Mouse (Mus musculus) layer of hippocampus, adult 9-10 months (tissue): Measurements from ENCODE around the gene Bcl2l13.
"Not testable (repeated sequence)": the region's sequence is repeated elsewhere in the genome, so short reads cannot be mapped to it uniquely, and the experiment has no call there.

Experiments
- DNase-seq: peaks from one replicate; pipeline ENCODE4 v3.0.0; 2022; ENCODE audit warnings: low spot score

Bcl2l13 gene

DNA sequence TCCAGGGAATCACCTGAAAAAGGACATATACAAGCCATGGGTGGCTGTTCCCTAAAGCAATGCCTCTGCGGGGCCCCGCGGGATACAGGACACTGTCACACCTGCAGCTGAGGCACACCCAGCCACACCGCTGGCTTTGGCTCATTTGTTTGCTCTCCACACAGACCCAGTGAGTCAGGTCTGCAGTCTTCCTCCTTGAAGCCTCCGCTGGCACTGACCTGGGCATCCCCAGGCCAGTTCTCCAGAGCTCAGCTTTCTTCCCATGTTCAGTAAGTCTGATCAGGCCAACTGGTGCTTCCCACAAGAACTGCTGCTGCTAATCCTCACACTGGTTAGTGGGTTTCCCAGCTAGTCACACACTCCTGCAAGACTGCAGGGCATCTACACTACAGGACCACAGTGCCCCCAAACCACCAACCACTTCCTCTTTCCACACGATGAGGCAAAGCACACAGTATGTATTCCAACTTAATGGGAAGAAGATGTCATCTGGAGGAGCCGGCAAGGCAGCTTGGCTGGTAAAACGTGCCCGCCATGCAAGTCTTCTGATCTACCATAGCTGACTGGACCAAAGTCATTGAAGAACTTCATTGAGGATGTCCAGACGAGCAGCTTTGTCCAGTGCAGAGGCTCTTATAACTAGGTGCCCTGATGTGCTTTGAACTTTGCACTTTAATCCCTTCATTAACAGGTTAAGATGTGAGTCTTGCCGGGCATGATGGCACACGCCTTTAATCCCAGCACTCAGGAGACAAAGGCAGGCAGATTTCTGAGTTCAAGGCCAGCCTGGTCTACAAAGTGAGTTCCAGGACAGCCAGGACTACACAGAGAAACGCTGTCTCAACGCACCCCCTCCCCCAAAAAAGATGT lies 66.0 kb downstream of the Bcl2l13 start:
- DNase-seq, result no peak

DNA sequence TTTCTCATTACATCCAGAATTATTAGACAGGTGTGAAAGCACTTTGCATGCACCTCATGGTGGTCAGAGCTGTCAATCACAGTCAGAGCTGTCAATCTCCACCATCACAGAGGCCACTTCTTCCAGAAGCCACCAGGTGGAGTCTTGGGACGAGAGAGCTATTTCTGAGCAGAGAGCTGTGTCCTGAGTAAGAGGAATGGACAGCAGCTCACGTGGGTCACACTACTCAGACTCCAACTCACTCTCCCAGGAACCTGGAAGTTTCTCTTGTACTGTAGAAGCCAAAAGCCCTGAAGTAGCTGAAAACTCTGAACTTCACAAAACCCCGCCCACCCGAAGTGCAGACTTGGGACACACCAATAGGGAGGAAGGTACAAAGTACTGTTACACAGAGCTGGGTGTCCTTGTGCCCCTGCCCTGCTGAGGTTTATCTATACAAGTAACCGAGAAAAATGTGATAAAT lies 67.5 kb downstream of the Bcl2l13 start:
- no peak for DNase-seq

DNA sequence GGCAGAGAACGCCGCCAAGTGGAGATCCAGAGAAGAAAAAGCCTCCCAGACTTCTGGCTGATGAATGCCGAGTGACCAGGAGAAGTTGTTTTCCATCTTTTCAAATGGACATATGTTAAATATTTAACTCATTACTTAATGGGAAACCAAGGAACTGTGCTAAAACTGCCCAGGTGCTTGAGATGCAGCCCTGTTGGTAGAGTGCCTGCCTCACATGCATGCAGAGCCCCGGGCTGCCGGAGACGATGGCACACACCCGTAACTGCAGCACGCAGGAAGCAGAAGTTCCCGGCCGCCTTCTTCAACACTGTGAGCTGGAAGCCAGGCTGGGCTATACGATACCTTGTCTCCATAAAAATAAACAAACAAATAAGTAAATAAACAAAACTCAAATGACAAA lies 67.9 kb downstream of the Bcl2l13 start:
- no peak for DNase-seq

DNA sequence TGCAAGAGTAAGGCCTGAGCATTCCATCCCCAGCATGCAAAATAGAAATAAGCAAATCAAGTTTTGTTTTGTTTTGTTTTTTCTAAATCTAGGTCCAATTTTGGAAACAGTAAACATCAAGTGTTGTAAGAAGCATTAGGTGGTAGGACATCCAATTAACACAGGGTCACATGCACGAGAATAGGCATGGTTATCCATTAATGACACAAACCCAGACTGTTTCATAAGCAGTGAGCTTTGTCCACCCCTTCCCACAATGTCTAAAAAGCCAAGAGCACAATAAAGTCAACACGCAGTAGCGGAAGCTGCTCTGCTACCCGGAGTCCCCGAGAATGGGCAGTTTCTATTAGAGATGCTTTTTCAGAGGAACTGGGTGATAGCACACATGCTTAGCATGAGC lies 69.1 kb downstream of the Bcl2l13 start:
- no peak for DNase-seq

DNA sequence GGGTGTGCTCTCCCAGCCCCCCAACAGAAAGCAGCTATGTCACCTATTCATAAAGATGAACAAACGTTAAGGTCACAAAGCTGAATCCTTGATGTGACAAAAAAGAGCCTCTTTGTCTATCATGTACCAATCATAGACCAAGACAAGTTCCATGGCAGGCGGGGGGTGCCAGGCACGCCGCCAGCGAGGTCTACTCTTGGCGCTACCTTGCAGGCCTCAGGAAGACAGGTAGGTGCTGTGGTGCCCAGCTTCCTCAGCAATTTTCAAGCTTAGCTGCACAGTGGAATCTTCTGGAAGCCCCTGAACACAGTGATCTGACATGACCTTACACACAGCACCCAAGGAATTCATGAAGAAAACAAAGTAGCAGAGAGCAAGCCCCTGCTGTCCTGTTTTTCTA lies 70.5 kb downstream of the Bcl2l13 start:
- no peak for DNase-seq

DNA sequence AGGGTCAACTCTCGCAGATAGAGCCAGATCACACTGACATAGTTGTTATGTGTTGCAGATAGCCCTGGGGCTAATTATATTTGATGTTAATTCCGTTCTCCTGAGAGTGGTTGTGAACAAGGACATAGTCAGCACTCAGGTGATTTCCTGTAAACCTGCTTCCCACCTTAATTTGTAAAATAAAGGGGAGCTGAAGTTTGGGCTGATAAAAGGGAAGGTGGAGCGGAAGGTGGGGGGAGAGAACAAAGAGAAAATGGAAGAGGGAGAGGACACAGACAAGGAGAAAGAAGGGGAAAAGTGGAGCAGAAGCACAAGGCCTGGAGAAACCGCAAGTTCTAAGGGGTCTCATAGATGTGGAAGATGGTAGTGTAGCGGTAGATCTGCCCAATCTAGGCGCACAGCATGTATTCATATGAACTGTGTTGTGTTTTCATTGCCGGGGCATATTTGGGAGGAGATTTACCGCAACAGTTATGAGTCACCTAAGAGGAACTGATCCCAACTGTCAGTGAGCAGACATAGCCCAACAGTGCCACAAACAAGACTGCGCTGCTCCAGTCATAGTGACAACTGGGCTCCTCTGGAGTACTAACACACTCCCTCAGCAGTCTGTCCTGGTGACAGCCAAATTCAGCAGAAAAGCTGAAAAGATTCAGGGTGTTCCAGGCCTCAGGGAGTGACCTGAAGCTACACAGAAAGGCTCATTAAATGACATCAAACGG lies 72.0 kb downstream of the Bcl2l13 start:
- not testable (repeated sequence) for DNase-seq

DNA sequence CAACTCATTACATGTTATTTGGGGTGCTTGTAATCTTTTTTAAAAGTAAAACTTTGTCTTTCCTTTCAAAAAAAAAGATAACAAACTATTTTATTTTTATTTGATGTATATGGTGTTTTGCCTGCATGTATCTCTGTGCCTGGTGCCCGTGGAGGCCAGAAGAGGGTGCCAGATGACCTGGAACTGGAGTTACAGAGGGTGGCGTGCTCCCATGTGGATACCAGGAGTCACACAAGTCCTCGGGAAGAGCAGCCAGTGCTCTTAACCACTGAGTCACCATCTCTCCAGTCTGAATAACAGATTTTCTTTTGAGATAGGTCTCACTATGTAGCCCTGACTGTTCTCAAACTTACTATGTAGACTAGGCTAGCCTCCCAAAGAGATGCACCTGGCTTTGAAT lies 73.5 kb downstream of the Bcl2l13 start:
- no peak for DNase-seq

DNA sequence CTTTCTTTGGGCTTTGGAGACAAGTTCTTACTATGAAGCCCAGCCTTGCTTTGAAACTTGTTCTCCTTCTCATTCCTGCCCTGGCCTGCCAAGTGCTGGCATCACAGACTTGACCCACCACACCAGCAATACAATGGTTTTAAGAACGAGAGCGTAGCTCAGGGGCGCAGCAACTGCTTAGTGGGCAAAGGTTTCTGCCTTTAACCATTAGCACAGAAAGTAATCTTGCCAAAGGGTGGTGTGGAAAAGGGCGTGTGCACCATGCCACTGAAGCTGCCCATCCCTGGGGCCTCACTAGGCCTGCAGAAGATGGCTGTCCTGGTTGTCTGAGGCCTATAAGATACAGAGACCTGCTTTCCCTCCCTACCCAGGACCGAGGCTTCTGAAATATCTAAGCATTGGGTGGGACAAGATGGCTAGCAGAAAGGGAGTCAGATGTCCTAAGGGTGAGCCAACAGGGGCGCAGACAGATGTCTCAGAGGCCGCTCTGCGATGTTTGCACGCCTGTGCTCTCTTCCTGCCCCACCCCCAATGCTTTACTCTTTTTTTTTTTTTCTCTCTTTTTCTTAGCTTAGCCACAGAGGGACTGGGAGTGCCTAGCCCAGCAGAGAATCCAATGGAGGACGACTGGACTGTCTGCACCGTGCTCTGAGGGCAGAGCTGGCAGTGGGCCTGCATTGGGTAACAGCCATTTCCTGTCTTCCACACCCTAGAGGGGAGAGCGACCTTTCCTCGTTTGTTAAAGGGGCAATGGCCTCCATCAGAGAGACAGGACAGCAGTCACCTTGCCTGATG lies 75.4 kb downstream of the Bcl2l13 start:
- DNase-seq, result no peak

DNA sequence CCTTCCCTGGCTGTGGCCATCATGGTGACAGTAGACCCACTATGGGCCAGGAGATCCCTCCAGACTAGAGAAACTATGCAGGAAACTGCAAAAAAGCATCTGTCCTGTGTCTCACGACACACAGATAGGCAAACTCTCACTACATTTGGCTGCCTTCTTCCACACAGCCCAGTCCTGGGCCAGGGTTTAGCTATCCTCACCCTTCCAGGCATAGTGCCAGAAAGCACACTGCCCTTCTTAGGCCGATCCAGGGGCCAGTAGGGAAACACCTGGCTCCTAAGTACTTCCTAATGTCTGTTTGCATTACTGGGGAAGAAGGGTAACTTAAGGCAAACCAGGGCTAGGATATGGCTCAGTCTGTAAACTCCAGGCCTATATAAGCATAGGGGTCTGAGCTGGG lies 76.9 kb downstream of the Bcl2l13 start:
- no peak for DNase-seq

DNA sequence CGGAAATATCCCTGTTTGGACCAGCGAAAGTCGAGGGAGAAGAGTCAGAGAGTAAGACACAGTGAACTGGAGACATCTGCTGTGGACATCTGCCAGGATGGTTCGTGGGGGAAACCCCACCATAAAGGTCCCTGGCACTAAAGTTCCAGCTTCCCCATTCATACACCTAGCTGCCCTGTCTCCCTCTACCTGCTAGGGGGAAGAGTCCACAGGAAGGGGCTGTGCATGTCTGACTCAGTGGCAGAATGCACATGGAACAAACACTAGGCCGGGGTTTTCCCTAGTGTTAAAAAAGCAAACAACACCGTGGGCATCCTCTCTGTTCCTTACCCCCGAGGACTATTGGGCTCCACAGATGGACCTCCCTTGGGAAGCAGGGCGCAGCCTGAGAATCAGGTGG lies 77.8 kb downstream of the Bcl2l13 start:
- no peak for DNase-seq

DNA sequence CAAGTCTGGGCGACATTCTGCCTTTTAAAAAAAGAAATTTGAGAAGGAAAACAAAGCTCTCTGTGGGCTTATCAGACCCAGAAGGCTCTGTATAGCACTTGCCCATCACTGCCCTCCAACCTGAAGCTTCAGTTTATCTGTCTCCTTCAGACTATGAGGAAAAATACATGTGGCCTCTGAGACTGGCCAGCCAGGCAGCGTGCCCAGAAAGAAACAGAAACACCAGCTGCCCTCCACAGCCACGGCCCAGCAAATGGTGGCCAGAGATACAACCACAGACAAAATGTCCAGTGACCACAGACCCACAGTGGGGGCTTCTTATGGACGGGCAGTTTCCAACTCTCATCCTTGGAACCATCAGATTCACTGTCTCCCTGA lies 78.5 kb downstream of the Bcl2l13 start:
- DNase-seq, result no peak

DNA sequence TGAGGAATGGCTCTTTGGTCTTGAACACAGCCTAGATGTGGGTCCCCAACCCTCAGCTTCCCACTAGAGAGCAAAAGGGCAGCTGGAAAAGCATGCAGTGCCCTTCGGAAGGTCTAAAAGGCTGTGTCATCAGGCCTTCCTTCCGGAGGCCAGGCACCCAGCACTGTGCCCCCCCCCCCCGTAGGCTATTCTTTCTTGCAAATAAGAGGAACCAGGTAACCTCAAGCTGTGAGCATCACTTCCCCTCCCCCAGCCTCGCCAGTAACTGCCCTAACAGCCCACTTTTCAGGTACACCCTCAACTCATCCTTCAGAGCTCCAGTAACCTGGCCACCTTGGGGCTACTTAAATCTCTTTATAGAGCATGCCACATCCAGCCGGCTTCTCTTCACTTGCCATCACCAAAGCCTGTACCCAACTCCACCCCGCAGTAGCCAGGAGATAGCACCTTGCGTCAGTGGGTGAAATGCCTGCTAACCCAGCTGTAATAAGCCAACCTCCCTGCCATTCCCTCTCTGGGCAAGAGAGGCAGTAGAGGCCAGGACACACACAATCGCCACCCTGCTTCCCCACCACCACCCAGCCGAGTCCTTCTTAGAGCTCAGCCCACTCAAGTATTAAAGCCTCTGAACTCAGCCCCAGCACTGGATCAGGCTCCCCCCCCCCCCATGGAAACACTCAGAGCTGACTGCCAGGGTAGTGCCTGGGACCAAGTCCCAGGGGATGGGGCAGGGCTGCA lies 79.1 kb downstream of the Bcl2l13 start:
- no peak for DNase-seq

DNA sequence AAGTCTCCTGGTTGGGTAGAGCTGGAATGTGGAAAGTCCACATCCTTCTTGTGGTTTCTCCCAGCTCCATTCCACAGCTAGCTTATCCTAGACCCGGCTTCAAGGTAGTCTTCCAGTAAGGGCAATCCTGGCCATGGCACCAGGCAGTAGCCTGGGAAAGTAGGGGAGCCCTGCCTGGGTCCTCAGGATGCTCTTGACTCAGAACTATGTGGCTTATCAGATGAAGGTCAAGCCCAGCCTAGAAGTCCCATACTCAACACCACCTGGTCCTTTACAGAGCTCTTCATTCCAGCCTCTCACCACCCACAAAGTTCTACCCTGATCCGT lies 79.6 kb downstream of the Bcl2l13 start:
- no peak for DNase-seq

DNA sequence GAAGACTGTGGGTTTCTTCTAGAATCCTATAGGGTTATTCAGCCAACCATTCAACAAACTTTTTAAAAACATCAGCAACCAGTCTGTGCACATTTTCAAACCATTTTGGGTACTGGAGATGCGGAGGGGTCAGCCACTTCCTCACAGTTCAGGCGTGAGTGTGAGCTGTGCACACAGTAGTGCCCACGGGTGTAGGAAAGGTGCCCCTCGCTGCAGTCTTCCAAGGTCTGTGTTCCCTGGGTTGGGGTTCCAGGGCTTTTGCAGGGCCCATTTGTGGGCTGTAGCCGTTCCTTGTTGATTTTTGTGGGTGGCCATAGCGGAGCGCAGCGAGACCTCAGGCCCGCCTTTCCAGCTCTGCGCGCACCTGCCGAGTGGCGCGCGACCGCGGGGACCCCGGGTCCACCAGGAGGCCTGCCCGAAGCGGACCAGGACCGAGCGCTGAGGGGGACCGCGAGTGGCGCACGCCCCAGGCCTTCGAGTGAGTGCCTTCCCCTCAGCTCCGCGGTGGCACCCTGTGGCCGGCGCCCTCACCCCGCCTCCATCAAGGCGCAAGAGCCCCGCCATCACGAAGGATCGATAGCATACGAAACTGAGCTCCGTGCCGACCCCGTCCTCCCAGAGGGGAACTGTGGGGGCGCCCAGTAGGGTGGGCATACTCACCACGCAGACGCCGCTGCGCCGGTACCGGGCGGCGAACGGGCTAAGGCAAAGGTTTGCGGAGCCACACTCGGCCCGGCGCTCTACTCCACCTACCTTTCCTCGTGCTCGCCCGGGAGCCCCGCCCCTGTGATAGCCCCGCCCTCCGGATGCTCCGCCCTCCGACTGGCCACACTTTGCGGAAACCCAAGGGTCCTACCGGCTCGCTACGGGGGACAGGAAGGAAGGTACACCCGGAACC lies 80.3 kb downstream of the Bcl2l13 start, which contains the start of gene Bid:
TSS of gene Bid (minus strand) at position 780 of the 898 bp plus-strand sequence.
- DNase-seq, result peak; percentile 58

DNA sequence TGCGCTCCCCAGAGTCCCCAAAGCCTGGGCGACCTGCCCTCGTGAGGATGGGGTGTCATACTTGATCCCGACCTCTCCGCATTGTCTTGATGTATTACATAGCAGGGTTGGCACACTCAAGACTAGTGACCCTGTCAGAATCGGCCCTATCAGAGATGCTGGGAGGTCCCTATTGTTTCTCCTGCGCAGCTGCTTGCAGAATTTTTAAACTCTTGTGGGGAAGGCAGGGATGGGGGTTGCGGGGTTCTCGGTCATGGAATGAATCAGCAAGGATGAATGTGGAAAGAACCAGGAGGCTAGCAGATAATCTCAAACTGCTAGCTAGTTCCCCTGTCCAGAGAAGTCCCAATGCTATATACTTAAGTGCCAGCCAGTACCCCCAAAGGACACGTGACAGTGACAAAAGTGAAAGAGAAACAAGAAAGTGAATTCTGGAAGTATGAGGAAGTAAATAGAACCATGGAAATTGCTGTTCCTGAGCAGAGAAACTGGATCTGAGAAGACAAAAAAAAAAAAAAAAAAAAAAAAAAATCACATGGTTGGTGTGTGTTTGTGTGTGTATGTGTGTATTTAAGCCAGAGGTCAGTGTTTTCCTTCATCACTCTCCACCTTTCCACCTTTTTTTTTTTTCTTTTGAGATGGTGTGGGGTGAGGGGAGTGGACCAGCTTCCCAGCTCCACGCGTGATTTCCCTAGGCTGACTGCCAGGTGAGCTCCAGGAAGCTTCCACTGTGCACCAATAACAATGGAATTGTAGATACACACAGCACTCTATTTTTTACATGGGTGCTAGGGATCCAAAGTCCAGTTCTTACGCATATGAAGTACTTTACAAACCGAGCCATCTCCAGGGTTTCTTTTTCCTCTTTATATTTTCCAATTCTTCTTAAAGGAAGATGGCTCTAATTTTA lies 81.2 kb downstream of the Bcl2l13 start:
- DNase-seq, result not testable (repeated sequence)

DNA sequence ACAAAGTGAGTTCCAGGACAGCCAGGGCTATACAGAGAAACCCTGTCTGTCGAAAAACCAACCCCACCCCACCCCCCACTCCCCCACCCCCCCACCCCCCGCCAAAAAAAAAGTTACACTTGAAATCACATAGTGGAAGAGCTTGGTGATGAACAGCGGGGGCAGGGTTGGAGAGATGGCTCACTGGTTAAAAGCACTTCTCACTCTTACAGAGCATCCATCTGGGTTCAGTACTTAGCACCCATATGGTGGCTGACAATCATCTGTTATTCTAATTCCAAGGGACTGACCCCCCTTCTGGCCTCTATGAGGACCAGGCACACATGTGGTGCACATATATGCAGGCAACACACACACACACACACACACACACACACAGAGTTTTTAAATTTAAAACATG lies 82.0 kb downstream of the Bcl2l13 start:
- DNase-seq, result no peak

DNA sequence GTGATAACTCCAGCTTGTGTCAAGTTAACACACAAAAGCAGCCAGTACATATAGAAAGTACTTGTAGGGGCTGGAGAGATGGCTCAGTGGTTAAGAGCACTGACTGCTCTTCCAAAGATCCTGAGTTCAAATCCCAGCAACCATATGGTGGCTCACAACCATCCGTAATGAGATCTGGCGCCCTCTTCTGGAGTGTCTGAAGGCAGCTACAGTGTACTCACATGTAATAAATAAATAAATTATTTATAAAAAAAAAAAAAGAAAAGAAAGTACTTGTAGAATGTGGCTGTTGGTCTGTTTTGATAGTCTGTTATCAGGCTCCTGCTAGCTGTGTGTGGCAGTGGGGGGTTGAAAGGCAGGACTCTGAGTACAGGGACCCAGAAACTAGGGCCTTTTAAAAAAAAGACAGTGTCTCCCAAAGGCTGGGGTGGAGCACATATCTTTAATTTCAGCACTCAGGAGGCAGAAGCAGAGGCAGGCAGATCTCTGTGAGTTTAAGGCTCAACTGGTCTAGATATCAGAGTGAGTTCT lies 88.8 kb downstream of the Bcl2l13 start:
- not testable (repeated sequence) for DNase-seq

DNA sequence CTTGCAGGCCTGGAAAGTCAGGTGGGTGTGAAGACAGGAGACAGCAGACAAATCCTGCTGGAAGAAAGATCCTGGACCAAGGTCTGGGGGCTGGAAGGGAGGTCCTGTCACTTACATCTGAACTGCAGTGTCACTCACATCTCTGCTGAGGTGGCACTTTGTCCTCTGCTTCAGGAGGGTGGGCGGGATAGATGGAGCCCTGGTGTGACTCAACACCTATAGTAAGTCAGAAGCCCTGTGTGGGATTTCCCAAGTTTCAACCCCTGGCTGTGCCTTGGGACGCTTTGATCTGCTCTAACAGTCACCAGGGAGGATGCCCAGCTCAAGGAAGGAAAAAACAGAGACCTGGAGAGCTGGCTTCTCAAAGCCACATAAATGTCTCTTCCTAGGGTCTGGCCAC lies 90.9 kb downstream of the Bcl2l13 start:
- DNase-seq, result no peak

DNA sequence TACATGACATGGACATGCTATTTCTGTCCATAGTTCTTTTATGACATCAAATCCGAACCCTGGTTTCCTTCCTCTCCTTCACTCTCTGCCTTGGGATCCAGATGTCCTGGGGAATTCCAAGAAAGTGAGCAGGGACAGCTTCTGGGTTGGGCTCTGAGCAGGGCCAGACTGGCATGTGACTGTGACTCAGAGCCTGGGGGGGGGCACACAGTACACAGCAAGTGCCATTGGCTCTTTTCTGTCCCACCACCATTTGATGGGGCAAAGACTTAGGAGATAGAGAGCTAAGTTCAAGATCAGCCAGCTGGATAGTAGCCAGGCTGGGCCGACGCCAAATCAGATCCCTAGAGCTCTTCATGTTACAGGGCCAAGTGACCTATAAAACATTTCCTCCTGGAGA lies 91.8 kb downstream of the Bcl2l13 start:
- no peak for DNase-seq

DNA sequence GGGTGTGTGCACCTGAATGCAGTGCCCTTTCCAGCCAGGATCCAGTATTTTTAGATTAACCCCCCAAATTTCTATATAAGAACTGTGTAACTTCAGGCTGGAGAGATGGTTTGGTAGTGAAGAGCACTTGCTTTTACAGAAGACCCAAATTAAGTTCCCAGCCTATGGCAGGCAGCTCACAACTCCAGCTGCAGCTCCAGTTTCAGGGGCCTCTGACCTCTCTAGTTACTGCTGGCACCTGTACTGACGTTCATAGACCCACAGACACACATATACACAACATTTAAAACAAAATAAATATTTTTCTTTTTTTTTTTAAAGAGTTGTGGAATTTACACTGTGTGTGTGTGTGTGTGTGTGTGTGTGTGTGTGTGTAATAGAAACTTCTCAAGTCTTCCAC lies 93.4 kb downstream of the Bcl2l13 start:
- DNase-seq, result no peak
